Mouse (Mus musculus) heart, embryonic 10.5 days (tissue): ENCODE measurements around the gene Wnt5b. TPM values are rescaled to one million over a fixed set of nuclear protein-coding genes. Genes with fewer than 3 reads are reported as not detected.
"Not testable (repeated sequence)": the region's sequence is repeated elsewhere in the genome, so short reads cannot be mapped to it uniquely, and the experiment has no call there.

Experiments
- DNase-seq: peaks from one replicate; pipeline ENCODE4 v3.0.0-alpha.2; 2017; ENCODE audit warnings: low spot score
- H3K27ac ChIP-seq: fragments of 300-500 bp; sonication (generic); 2 replicates; pipeline ENCODE4 v1.5.1; 2016; ENCODE audit warnings: mild to moderate bottlenecking
- H3K27me3 ChIP-seq: fragments of 300-500 bp; sonication (generic); 2 replicates; pipeline ENCODE4 v1.6.1; 2016; ENCODE audit warnings: mild to moderate bottlenecking; ENCODE audit not compliant: poor library complexity, insufficient read depth, severe bottlenecking
- H3K36me3 ChIP-seq: fragments of 300-500 bp; sonication (generic); 2 replicates; pipeline ENCODE4 v1.6.1; 2016; ENCODE audit warnings: mild to moderate bottlenecking, moderate library complexity
- H3K4me1 ChIP-seq: fragments of 300-500 bp; sonication (generic); 2 replicates; pipeline ENCODE4 v1.6.1; 2016; ENCODE audit warnings: mild to moderate bottlenecking
- H3K4me3 ChIP-seq: fragments of 300-500 bp; sonication (generic); 2 replicates; pipeline ENCODE4 v1.5.1; 2016; ENCODE audit warnings: mild to moderate bottlenecking, moderate library complexity
- H3K9me3 ChIP-seq: fragments of 300-500 bp; sonication (generic); 2 replicates; pipeline ENCODE4 v1.6.1; 2016; ENCODE audit warnings: mild to moderate bottlenecking, moderate library complexity
- WGBS: fragments of 180-500 bp; shearing (Covaris S2); methylation state at CpG from one replicate; pipeline ENCODE4 v1.1.7; 2016; 5-methylcytosine and 5-hydroxymethylcytosine counted together
- polyA plus RNA-seq: library from polyadenylated mRNA; unstranded; fragments of >200 nt; fragmentation: Nextera tagmentation; extraction: Ambion mirVana; gene quantifications from 2 replicates; pipeline ENCODE4 v1.2.1, GENCODE M21; 2016

Gene Wnt5b
- polyA plus RNA-seq, 1 experiment from 2014 or later: 8.0 TPM

GRCm38 (mm10) chr6:119491997-119492629, 52.0 kb downstream of the Wnt5b start:
- Histone ChIP-seq H3K27ac (no peak overlapping the region), H3K27me3 (no peaks in the 10 kb centered on the region), H3K4me3 (no peak overlapping the region), H3K36me3 (no peaks in the 10 kb centered on the region), H3K4me1 (peaks cover 10% of the 10 kb centered on the region), H3K9me3 (no peaks in the 10 kb centered on the region)
- WGBS: 66% methylated on average over 9 of the region's 9 CpGs
- no peak for DNase-seq

- Histone ChIP-seq H3K27ac (no peak overlapping the region), H3K9me3 (no peaks in the 10 kb centered on the region), H3K4me1 (peaks cover 10% of the 10 kb centered on the region), H3K4me3 (no peak overlapping the region), H3K27me3 (no peaks in the 10 kb centered on the region), H3K36me3 (no peaks in the 10 kb centered on the region)
- no peak for DNase-seq
- 56% methylated on average over 11 of the region's 11 CpGs for WGBS
Observed at GRCm38 (mm10) chr6:119491006-119491405, 53.1 kb downstream of the Wnt5b start.

GRCm38 (mm10) chr6:119490549-119490948, 53.6 kb downstream of the Wnt5b start:
- DNase-seq: no peak
- no peaks in the 10 kb centered on the region for H3K9me3 ChIP-seq
- 49% methylated on average over 11 of the region's 11 CpGs for WGBS
- H3K4me1 ChIP-seq: peaks cover 12% of the 10 kb centered on the region
- H3K27ac ChIP-seq: 0 out of 2 replicates have a peak overlapping the region, but pooled peaks have one; percentile 42
- H3K27me3 ChIP-seq: no peaks in the 10 kb centered on the region
- no peak overlapping the region for H3K4me3 ChIP-seq
- no peaks in the 10 kb centered on the region for H3K36me3 ChIP-seq

DNA sequence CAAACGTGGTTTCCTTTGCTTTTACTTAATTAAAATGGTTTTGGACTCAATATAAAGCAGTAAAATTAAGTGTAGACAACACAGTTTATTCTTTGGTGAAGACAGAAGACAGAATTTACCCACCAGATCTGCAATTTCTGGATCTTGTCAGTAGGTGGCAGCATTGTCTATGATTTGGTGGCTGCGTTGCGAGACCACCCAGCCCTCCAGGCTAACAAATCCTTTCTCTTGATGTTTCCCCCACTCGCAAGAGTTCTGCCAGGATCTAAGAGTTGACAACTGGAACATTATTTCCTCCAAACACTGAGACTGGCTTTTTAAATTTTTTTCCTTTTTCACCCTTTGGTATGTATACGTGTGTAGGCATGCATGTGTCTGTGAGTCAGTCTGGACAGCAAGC, 54.4 kb downstream of the Wnt5b start:
- WGBS: 13% methylated on average over 5 of the region's 5 CpGs
- DNase-seq: no peak

GRCm38 (mm10) chr6:119487619-119488018, 56.5 kb downstream of the Wnt5b start:
- Histone ChIP-seq H3K27ac (no peak overlapping the region), H3K27me3 (no peaks in the 10 kb centered on the region), H3K4me1 (peaks cover 27% of the 10 kb centered on the region), H3K9me3 (no peaks in the 10 kb centered on the region), H3K36me3 (peaks cover 9% of the 10 kb centered on the region), H3K4me3 (no peak overlapping the region)
- WGBS: 88% methylated on average over 9 of the region's 9 CpGs
- DNase-seq: no peak

More for the DNA sequence above, 54.4 kb downstream of the Wnt5b start:
- H3K27ac ChIP-seq: no peak overlapping the region
- H3K4me3 ChIP-seq: no peak overlapping the region
- peaks cover 14% of the 10 kb centered on the region for H3K4me1 ChIP-seq
- H3K27me3 ChIP-seq: no peaks in the 10 kb centered on the region
- H3K36me3 ChIP-seq: no peaks in the 10 kb centered on the region
- no peaks in the 10 kb centered on the region for H3K9me3 ChIP-seq

DNA sequence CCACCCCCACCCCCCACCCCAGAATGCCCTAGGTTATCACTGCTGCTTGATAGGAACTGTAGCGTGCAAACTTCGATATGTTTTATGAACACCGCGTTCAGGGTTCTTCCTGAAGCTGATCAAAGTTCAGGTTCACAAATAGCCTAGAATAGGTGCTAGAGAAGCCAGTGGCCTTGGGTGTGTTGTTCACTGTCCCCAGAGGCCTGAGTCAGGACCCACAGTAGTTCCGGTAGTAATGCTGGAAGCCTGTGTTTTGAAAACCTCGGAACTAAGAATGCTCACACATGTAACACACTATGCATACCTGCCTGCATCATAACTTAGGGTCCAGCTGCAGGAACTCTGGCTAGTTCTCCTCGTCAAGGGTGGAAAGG, 57.1 kb downstream of the Wnt5b start:
- 85% methylated on average over 7 of the region's 7 CpGs for WGBS
- Histone ChIP-seq H3K27me3 (no peaks in the 10 kb centered on the region), H3K4me3 (no peak overlapping the region), H3K4me1 (peaks cover 27% of the 10 kb centered on the region), H3K9me3 (no peaks in the 10 kb centered on the region), H3K27ac (no peak overlapping the region), H3K36me3 (peaks cover 9% of the 10 kb centered on the region)
- no peak for DNase-seq

DNA sequence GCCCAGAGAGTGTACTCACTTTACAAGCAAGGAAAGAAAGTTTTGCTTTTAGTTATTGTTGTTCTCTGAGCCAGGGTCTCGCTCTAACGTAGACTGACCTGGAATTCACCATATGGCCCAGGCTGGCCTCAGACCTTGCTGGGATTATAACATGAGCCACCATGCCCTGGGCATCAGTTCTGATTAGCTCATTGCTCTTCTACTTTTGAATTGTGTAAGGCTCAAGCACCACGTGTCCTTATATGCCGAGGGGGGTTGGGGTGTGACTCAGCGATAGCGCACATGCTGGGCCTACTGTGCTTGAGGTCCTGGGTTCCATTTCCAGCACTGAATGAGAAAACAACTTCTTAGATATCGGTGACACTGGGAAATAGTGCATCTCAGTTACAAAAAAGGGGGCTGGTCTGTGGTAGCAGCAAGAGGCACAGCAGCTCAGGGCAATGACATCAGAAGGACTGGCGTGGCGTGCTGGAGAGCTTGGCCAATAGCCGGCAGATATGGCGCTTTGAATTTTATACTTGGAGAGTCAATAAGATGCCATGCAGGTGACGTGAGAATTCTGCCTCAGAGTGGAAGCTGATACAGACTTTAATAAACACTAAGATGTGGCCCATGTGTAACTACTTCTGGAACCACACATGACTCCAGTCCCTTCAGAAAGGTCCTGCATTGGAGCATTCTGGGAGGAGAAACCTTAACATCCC, 57.6 kb downstream of the Wnt5b start:
- H3K27ac ChIP-seq: no peak overlapping the region
- peaks cover 9% of the 10 kb centered on the region for H3K36me3 ChIP-seq
- no peaks in the 10 kb centered on the region for H3K9me3 ChIP-seq
- WGBS: 88% methylated on average over 12 of the region's 12 CpGs
- no peaks in the 10 kb centered on the region for H3K27me3 ChIP-seq
- DNase-seq: no peak
- peaks cover 27% of the 10 kb centered on the region for H3K4me1 ChIP-seq
- no peak overlapping the region for H3K4me3 ChIP-seq

DNA sequence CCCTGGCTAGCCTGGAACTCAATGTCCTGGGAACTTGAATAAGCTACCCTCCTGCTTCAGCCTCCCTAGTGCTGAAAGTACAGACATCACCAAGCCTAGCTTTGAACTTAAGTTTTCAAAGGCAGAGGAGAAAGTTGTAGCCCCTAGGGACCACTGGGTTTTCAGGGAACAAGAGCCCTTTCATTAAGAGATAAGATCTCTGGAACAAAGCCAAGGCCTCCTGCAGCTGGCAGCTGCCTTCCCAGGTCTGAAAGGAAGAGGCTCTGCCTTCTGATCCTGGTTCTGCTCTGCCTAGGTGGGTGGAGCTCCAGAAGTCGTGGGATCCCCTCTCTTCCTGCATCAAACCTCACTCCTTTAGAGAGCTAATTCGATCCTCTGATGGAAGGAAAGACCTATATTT, 58.7 kb downstream of the Wnt5b start:
- no peaks in the 10 kb centered on the region for H3K9me3 ChIP-seq
- no peak for DNase-seq
- peaks cover 9% of the 10 kb centered on the region for H3K36me3 ChIP-seq
- H3K4me1 ChIP-seq: peaks cover 27% of the 10 kb centered on the region
- 25% methylated on average over 2 of the region's 2 CpGs for WGBS
- no peak overlapping the region for H3K4me3 ChIP-seq
- no peak overlapping the region for H3K27ac ChIP-seq
- H3K27me3 ChIP-seq: no peaks in the 10 kb centered on the region

DNA sequence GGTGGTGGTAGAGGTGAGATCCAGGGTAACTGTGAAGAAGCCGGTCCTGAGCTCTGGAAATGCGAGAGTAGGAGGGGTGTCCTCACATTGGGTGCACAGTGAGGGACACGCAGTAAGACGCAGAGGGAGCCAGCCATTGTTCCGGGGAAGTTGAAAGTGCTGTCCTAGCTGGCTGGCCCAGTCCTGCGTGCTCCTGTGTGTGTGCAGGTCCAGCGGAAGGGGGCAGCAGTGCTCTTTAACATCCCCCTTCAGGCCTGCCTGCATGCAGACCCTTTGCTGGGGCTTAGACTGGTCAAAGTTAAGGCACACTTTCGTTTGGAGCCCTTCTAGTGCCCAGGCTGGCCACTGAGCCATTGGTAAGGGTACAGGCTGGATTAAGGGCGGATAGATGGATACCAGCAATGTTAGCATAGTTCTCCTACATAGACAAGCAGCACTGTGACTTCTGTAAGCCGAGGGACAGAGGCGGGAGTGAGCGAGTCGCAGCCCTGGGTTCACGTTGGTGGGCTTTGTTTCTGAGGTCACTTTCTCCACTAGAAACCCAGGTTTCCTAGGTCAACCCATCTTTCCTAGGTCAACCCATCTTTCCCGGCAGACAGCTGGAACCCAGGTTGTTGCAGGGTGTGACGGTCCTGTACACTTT, 61.1 kb downstream of the Wnt5b start:
- H3K27ac ChIP-seq: no peak overlapping the region; the same call in 1 of the 2 replicates
- peak overlapping the region; percentile 83 for H3K4me3 ChIP-seq
- DNase-seq: no peak
- H3K36me3 ChIP-seq: peaks cover 9% of the 10 kb centered on the region
- H3K4me1 ChIP-seq: peaks cover 41% of the 10 kb centered on the region
- no peaks in the 10 kb centered on the region for H3K9me3 ChIP-seq
- 46% methylated on average over 16 of the region's 16 CpGs for WGBS
- H3K27me3 ChIP-seq: no peaks in the 10 kb centered on the region

DNA sequence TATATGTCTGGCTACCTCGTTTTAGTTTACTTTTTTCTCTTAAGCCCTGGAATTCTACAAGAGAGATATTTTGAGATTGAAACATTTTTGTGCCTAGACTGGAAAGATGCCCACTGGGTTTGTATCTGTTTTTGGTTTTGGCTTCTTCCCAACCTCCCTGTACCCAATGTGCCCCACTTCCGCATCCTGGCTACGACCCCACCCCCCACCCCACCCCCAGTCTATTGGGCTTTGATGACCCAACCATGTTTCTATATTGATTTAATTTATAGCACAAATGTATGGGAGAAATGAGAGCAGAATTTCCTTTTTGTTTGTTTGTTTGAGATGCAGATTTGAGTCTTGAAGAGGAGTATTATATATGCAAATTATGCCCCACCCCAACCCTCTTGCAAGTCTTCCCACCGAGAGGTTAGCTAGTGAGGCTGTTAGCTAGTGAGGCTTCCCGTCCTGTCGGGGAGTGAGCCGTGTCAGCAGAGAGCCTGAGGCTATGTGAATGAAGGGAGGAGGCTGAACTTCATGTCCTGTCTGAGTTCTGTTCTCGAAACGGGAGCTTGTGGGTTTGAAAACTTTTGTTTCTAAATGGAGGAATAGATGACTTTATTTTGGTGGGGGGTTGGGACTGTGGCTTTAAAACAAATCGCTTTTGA, 62.3 kb downstream of the Wnt5b start:
- not testable (repeated sequence) for H3K27me3 ChIP-seq, H3K27ac ChIP-seq, DNase-seq, H3K9me3 ChIP-seq, H3K36me3 ChIP-seq
- Histone ChIP-seq H3K4me1 (peaks cover 53% of the 10 kb centered on the region), H3K4me3 (peak overlapping the region; percentile 83)
- WGBS: 6% methylated on average over 10 of the region's 10 CpGs

DNA sequence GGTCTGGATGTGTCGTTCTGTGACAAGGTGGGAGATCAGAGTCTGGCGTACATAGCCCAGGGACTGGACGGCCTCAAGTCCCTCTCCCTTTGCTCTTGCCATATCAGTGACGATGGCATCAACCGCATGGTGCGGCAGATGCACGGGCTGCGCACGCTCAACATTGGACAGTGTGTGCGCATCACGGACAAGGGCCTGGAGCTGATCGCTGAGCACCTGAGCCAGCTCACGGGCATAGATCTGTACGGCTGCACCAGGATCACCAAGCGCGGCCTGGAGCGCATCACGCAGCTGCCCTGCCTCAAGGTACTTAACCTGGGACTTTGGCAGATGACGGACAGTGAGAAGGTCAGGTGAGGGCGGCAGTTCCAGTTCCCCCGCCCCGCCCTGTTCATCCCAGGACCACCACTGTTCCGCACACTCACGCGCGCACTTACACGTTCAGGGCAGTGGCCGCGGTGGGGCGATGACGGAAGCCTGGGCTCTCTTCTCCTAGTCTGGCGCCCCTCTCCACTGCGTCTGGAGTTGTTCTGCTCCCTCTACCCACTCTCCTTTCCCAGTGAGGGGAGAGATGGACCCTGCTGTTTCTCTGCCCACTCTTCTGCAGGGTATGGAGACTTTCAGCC, 63.3 kb downstream of the Wnt5b start:
- no peak for DNase-seq
- peak overlapping the region; percentile 100 for H3K27ac ChIP-seq
- peaks cover 55% of the 10 kb centered on the region for H3K4me1 ChIP-seq
- no peaks in the 10 kb centered on the region for H3K9me3 ChIP-seq
- no peaks in the 10 kb centered on the region for H3K27me3 ChIP-seq
- H3K36me3 ChIP-seq: peaks cover 9% of the 10 kb centered on the region
- H3K4me3 ChIP-seq: peak overlapping the region; percentile 83
- WGBS: under 1% methylated on average over 33 of the region's 33 CpGs

DNA sequence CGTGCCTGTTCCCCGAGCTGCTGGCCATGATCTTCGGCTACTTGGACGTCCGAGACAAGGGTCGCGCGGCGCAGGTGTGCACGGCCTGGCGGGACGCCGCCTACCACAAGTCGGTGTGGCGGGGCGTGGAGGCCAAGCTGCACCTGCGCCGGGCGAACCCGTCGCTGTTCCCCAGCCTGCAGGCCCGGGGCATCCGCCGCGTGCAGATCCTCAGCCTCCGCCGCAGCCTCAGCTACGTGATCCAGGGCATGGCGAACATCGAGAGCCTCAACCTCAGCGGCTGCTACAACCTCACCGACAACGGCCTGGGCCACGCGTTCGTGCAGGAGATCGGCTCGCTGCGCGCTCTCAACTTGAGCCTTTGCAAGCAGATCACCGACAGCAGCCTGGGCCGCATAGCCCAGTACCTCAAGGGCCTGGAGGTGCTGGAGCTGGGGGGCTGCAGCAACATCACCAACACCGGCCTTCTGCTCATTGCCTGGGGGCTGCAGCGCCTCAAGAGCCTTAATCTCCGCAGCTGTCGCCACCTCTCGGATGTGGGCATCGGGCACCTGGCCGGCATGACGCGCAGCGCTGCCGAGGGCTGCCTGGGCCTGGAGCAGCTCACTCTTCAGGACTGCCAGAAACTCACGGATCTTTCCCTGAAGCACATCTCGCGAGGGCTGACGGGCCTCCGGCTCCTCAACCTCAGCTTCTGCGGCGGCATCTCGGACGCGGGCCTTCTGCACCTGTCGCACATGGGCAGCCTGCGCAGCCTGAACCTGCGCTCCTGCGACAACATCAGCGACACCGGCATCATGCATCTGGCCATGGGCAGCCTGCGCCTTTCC, 64.1 kb downstream of the Wnt5b start:
- H3K27me3 ChIP-seq: no peaks in the 10 kb centered on the region
- H3K9me3 ChIP-seq: no peaks in the 10 kb centered on the region
- H3K4me3 ChIP-seq: peak overlapping the region; percentile 83
- peaks cover 54% of the 10 kb centered on the region for H3K4me1 ChIP-seq
- H3K27ac ChIP-seq: peak overlapping the region; percentile 100
- peaks cover 9% of the 10 kb centered on the region for H3K36me3 ChIP-seq
- WGBS: under 1% methylated on average over 70 of the region's 70 CpGs
- DNase-seq: peak; percentile 90
